Mouse (Mus musculus): Measurements from ENCODE around the gene Frmpd1.

DNA sequence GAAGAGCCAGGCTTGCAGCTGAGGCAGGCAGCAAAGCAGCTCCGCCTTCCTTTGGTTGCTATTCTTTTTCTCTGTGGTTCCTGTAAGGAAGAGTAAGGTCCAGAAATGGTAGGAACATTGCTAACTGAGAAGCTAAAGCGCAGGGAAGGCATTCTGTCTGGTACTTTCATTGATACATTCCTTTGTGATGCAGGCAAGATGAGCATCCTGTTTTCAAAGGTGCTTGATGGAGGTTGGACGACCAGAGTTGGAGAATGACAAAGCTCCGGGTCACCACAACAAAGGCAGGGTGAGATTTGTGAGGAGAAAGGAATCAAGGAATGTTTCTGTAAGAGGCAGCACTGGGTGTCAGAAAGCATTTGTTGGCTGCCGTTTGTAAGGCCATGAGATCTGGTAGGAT, 103.2 kb downstream of the Frmpd1 start:
- no peak for TF ChIP-seq CTCF (IDR thresholded peaks at IDR 0.05)
- no peak for TF ChIP-seq EP300 (IDR thresholded peaks at IDR 0.05)
